Mouse (Mus musculus): ENCODE measurements around the gene Hdac7.

GRCm38 (mm10) chr15:97830788-97831241 lies 13.5 kb downstream of the Hdac7 start:
- TF ChIP-seq CTCF (IDR thresholded peaks at IDR 0.05; ENCODE audit: low read depth, low read length) (no peak), TAL1 (conservative IDR thresholded peaks at IDR 0.05; ENCODE audit: low read depth, low read length) (no peak), GATA1 (IDR thresholded peaks at IDR 0.05; ENCODE audit: borderline replicate concordance, low read length) (no peak), GATA2 (IDR thresholded peaks at IDR 0.05; ENCODE audit: borderline replicate concordance, low read depth, low read length) (no peak), POLR2AphosphoS5 (IDR thresholded peaks at IDR 0.05; ENCODE audit: insufficient replicate concordance, low read depth, low read length) (no peak)
